Mouse (Mus musculus): ENCODE measurements around the gene Cdh23. TPM values are rescaled to one million over a fixed set of nuclear protein-coding genes. Genes with fewer than 3 reads are reported as not detected.

Gene Cdh23
- polyA plus RNA-seq, 1 experiment from 2014 or later, result 6.8 TPM

DNA sequence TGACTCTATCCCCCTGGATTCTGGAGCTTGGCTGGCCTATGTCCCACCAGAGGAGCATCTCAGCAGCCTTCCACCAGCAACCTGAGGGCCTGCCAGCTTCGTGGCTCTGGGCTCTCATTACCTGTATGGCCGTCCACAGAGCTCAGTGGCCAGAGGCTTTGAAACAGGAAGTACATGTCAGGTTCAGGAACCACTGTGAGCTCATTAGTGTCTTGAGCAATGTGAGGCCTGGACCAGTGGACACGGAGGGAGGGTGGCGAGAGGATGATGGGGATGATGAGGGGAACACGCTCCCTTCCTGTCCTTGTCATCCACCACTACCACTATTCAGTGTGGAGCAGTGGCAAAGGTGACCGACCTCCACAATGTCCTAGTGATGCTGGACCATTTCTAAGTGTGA is 326.9 kb downstream of the Cdh23 start:
- Histone ChIP-seq H3K36me3 (replicated peaks; ENCODE audit: control insufficient read depth, insufficient read depth) (no peaks in the 10 kb centered on the region), H3K9me3 (ENCODE audit: control insufficient read depth, low read length) (no peaks in the 10 kb centered on the region), H3K4me1 (replicated peaks; ENCODE audit: control insufficient read depth, insufficient read depth, low read length) (no peaks in the 10 kb centered on the region), H3K27ac (no peak overlapping the region), H3K4me3 (replicated peaks; ENCODE audit: low read length) (no peak overlapping the region), H3K27me3 (ENCODE audit: control insufficient read depth, insufficient read depth, low read length) (no peaks in the 10 kb centered on the region), H3K9ac (no peak overlapping the region), H3K4me2 (replicated peaks) (no peak overlapping the region)
- no peak for ATAC-seq (ENCODE audit: low FRiP score)
- no peak for DNase-seq (ENCODE audit: low spot score)
- WGBS, result 92% methylated on average over 6 of the region's 6 CpGs

DNA sequence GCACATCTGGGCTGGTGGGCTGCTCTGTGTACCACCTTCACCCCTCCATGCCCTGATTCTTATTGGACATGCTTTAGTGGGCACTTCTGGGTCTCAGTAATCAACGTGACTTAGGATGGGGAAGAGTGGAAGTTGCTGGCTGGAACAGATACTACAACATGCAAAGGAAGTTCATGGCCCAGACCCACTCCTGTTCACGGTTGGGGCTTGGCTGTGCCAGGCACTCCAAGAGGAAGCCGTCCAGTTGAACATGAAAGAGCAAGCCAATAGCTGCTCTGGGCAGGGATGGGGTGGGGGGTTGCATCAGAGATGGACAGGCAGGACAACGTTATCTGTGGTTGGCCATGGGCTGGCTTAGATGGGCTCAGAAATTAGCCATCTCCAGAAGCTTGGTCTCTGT is 328.4 kb downstream of the Cdh23 start:
- WGBS, result 85% methylated on average over 4 of the region's 4 CpGs
- H3K4me3 ChIP-seq (replicated peaks; ENCODE audit: low read length), result no peak overlapping the region
- H3K9ac ChIP-seq, result no peak overlapping the region
- no peak overlapping the region for H3K4me2 ChIP-seq (replicated peaks)
- H3K9me3 ChIP-seq (ENCODE audit: control insufficient read depth, low read length), result no peaks in the 10 kb centered on the region
- ATAC-seq (ENCODE audit: low FRiP score), result no peak
- H3K27me3 ChIP-seq (ENCODE audit: control insufficient read depth, insufficient read depth, low read length), result no peaks in the 10 kb centered on the region
- no peak overlapping the region for H3K27ac ChIP-seq
- DNase-seq (ENCODE audit: low spot score), result no peak
- H3K4me1 ChIP-seq (replicated peaks; ENCODE audit: control insufficient read depth, insufficient read depth, low read length), result no peaks in the 10 kb centered on the region
- H3K36me3 ChIP-seq (replicated peaks; ENCODE audit: control insufficient read depth, insufficient read depth), result no peaks in the 10 kb centered on the region

DNA sequence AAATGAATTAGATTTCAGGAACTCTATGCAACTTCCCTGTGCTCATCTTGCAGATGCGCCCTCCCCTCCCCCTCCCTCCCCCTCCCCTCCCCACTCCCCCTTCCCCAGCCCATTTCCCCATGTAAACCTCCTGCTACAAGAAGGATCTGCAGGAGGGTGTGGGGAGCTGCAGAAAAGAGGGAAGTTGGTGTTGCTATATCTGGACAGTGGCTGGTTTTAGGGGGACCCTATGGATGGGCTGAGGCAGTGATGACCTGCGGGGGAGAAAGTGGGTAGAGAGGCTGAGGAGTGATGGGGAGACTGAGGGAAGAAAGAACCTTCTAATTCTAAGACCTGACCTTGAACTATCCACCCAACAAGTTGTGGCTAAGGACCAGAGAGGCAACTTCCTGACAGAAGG is 329.1 kb downstream of the Cdh23 start:
- H3K4me2 ChIP-seq (replicated peaks), result no peak overlapping the region
- H3K4me1 ChIP-seq (replicated peaks; ENCODE audit: control insufficient read depth, insufficient read depth, low read length), result no peaks in the 10 kb centered on the region
- DNase-seq (ENCODE audit: low spot score) (no peak), ATAC-seq (ENCODE audit: low FRiP score) (no peak)
- no peak overlapping the region for H3K9ac ChIP-seq
- H3K27ac ChIP-seq, result no peak overlapping the region
- no peak overlapping the region for H3K4me3 ChIP-seq (replicated peaks; ENCODE audit: low read length)
- WGBS, result 74% methylated on average over 2 of the region's 2 CpGs
- H3K27me3 ChIP-seq (ENCODE audit: control insufficient read depth, insufficient read depth, low read length), result no peaks in the 10 kb centered on the region
- H3K36me3 ChIP-seq (replicated peaks; ENCODE audit: control insufficient read depth, insufficient read depth), result no peaks in the 10 kb centered on the region
- H3K9me3 ChIP-seq (ENCODE audit: control insufficient read depth, low read length), result no peaks in the 10 kb centered on the region

DNA sequence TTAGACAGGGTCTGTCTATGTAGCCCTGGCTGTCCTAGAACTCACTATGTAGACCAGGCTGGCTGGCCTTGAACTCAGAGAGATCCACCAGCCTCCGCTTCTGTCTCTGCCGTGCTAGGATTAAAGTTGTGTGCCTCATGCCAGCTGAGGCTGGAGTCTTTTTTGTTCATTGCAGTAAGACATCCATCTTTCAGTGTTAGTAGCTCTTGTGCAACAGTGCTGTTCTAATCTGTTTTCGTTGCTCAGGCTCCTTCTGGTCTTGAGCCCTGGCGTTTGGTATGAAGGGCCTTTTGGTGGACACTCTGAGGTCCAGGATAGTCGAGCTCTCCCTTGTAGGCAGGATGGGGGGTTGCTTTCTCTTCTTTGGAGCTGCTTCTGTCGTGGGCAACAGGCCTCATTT is 332.9 kb downstream of the Cdh23 start:
- ATAC-seq (ENCODE audit: low FRiP score), result no peak
- 64% methylated on average over 6 of the region's 6 CpGs for WGBS

DNA sequence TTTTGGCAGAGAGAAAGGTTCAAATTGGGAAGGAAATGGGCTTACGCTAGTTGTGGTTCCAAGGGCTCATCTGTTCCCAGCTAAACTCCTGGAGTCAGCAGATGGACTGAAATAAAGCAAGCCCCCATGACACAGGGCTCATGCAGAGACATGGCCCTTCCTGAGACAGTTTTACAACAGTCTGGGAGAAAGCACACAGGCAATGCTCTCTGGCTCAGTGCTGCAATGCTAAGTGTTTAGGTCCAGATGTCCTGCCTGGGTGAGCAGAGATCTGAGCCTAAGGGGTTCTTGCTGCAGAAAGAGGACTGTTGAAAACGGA is 334.0 kb downstream of the Cdh23 start:
- Histone ChIP-seq H3K4me1 (replicated peaks; ENCODE audit: control insufficient read depth, insufficient read depth, low read length) (no peaks in the 10 kb centered on the region), H3K4me3 (replicated peaks; ENCODE audit: low read length) (no peak overlapping the region), H3K27ac (no peak overlapping the region), H3K9ac (no peak overlapping the region), H3K9me3 (ENCODE audit: control insufficient read depth, low read length) (no peaks in the 10 kb centered on the region), H3K36me3 (replicated peaks; ENCODE audit: control insufficient read depth, insufficient read depth) (no peaks in the 10 kb centered on the region), H3K27me3 (ENCODE audit: control insufficient read depth, insufficient read depth, low read length) (no peaks in the 10 kb centered on the region), H3K4me2 (replicated peaks) (no peak overlapping the region)
- no peak for DNase-seq (ENCODE audit: low spot score)
- WGBS, result 52% methylated on average over 2 of the region's 2 CpGs
- no peak for ATAC-seq (ENCODE audit: low FRiP score)

More for the DNA sequence above, 332.9 kb downstream of the Cdh23 start:
- H3K27ac ChIP-seq, result no peak overlapping the region
- no peaks in the 10 kb centered on the region for H3K4me1 ChIP-seq (replicated peaks; ENCODE audit: control insufficient read depth, insufficient read depth, low read length)
- no peaks in the 10 kb centered on the region for H3K36me3 ChIP-seq (replicated peaks; ENCODE audit: control insufficient read depth, insufficient read depth)
- H3K9ac ChIP-seq, result no peak overlapping the region
- no peaks in the 10 kb centered on the region for H3K27me3 ChIP-seq (ENCODE audit: control insufficient read depth, insufficient read depth, low read length)
- no peak overlapping the region for H3K4me3 ChIP-seq (replicated peaks; ENCODE audit: low read length)
- no peak overlapping the region for H3K4me2 ChIP-seq (replicated peaks)
- H3K9me3 ChIP-seq (ENCODE audit: control insufficient read depth, low read length), result no peaks in the 10 kb centered on the region
- DNase-seq (ENCODE audit: low spot score), result no peak

DNA sequence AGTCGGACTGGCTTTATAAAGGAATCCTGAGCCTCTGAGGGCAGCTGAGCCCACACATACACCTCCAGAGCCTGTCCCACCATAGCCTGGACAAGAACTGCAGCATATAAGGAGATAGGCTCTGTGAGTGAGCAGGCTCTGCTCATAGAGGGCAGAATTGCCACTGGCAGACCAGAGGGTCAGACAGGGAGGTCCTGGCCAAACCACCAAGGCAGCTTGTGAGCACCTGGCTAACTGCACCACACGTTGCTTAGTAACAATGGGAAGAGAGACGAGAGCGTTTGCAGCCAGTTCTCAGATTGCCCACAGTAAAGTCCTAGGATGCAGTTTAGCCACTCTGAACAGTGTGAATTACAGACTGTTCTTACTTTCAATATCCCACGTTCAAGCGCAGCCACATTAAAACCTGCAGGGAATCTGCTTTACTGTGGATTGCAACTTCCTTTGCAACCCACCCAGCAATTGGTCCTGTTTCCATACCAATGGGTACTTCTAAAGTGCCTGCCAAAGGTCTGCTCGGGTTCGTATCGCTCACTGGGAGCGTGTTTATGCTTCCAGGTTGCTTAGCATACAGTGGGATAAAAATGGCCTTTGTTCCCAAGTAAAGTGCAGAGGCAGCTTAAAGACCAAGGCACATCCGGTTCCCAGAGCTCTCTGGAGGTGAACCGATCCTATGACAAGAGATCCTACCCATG is 334.5 kb downstream of the Cdh23 start:
- H3K9ac ChIP-seq, result no peak overlapping the region
- H3K27me3 ChIP-seq (ENCODE audit: control insufficient read depth, insufficient read depth, low read length), result no peaks in the 10 kb centered on the region
- H3K4me3 ChIP-seq (replicated peaks; ENCODE audit: low read length), result no peak overlapping the region
- H3K27ac ChIP-seq, result no peak overlapping the region; the same call in 1 of the 2 replicates
- no peak for DNase-seq (ENCODE audit: low spot score)
- H3K36me3 ChIP-seq (replicated peaks; ENCODE audit: control insufficient read depth, insufficient read depth), result no peaks in the 10 kb centered on the region
- no peak overlapping the region for H3K4me2 ChIP-seq (replicated peaks)
- H3K4me1 ChIP-seq (replicated peaks; ENCODE audit: control insufficient read depth, insufficient read depth, low read length), result no peaks in the 10 kb centered on the region
- ATAC-seq (ENCODE audit: low FRiP score), result no peak
- 59% methylated on average over 12 of the region's 12 CpGs for WGBS
- no peaks in the 10 kb centered on the region for H3K9me3 ChIP-seq (ENCODE audit: control insufficient read depth, low read length)

DNA sequence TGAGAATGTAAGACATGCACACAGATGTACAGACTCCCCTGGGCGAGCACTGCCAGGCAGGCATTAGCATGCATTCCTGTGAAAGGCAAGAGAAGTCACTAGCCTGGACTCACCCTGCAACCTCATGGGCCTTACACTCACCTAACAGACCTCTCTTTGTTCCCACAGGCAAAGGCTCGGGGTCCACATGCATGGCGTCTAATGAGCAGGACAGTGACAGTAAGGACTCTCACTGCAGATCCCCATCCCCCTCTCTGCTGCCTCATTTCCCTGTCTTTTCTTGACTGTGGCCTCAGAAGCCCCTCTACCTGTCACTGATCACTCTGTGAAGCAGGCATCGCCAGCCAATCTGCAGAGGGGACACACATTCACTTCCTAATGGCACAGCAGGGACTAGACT is 337.5 kb downstream of the Cdh23 start:
- DNase-seq (ENCODE audit: low spot score) (no peak), ATAC-seq (ENCODE audit: low FRiP score) (no peak)
- Histone ChIP-seq H3K9me3 (ENCODE audit: control insufficient read depth, low read length) (no peaks in the 10 kb centered on the region), H3K27me3 (ENCODE audit: control insufficient read depth, insufficient read depth, low read length) (no peaks in the 10 kb centered on the region), H3K27ac (no peak overlapping the region), H3K36me3 (replicated peaks; ENCODE audit: control insufficient read depth, insufficient read depth) (no peaks in the 10 kb centered on the region), H3K4me2 (replicated peaks) (no peak overlapping the region), H3K4me1 (replicated peaks; ENCODE audit: control insufficient read depth, insufficient read depth, low read length) (no peaks in the 10 kb centered on the region), H3K4me3 (replicated peaks; ENCODE audit: low read length) (no peak overlapping the region), H3K9ac (no peak overlapping the region)
- 33% methylated on average over 4 of the region's 4 CpGs for WGBS

DNA sequence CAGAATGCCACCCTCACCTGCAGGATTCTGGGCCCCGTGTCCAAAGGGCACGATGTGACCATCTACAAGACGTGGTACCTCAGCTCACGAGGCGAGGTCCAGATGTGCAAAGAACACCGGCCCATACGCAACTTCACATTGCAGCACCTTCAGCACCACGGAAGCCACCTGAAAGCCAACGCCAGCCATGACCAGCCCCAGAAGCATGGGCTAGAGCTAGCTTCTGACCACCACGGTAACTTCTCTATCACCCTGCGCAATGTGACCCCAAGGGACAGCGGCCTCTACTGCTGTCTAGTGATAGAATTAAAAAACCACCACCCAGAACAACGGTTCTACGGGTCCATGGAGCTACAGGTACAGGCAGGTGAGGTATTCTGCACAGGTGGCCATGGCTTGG is 338.4 kb downstream of the Cdh23 start:
- H3K4me2 ChIP-seq (replicated peaks), result no peak overlapping the region
- no peak for ATAC-seq (ENCODE audit: low FRiP score)
- H3K9ac ChIP-seq, result no peak overlapping the region
- no peaks in the 10 kb centered on the region for H3K9me3 ChIP-seq (ENCODE audit: control insufficient read depth, low read length)
- no peak overlapping the region for H3K4me3 ChIP-seq (replicated peaks; ENCODE audit: low read length)
- H3K4me1 ChIP-seq (replicated peaks; ENCODE audit: control insufficient read depth, insufficient read depth, low read length), result no peaks in the 10 kb centered on the region
- H3K36me3 ChIP-seq (replicated peaks; ENCODE audit: control insufficient read depth, insufficient read depth), result no peaks in the 10 kb centered on the region
- DNase-seq (ENCODE audit: low spot score), result no peak
- no peaks in the 10 kb centered on the region for H3K27me3 ChIP-seq (ENCODE audit: control insufficient read depth, insufficient read depth, low read length)
- no peak overlapping the region for H3K27ac ChIP-seq
- WGBS, result 93% methylated on average over 14 of the region's 14 CpGs

DNA sequence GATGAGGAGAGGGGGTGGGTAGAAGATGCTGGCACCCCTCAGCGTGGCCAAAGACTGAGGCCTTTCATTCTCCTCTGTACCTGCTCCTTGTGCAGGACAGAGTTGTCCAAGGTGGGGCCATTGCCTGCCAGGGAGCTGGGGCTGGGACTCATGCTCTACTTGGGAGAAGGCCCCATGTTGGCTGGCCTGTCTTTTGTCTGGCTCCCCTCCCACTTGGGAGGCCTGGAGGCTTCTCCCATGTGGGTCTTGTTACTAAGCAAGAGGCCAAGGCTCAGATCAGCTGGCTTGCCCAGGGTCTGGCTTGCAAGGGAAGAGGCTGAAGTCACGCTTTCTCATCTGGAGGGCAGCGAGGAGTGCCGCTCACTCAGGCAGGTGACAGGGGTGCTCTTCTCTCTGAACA is 338.8 kb downstream of the Cdh23 start:
- DNase-seq (ENCODE audit: low spot score) (no peak), ATAC-seq (ENCODE audit: low FRiP score) (no peak)
- H3K9ac ChIP-seq, result no peak overlapping the region
- no peak overlapping the region for H3K27ac ChIP-seq
- no peaks in the 10 kb centered on the region for H3K9me3 ChIP-seq (ENCODE audit: control insufficient read depth, low read length)
- H3K36me3 ChIP-seq (replicated peaks; ENCODE audit: control insufficient read depth, insufficient read depth), result no peaks in the 10 kb centered on the region
- H3K4me1 ChIP-seq (replicated peaks; ENCODE audit: control insufficient read depth, insufficient read depth, low read length), result no peaks in the 10 kb centered on the region
- H3K4me2 ChIP-seq (replicated peaks), result no peak overlapping the region
- no peaks in the 10 kb centered on the region for H3K27me3 ChIP-seq (ENCODE audit: control insufficient read depth, insufficient read depth, low read length)
- 85% methylated on average over 4 of the region's 4 CpGs for WGBS
- H3K4me3 ChIP-seq (replicated peaks; ENCODE audit: low read length), result no peak overlapping the region

Data from hindbrain, embryonic 14.5 days (tissue).